Mouse (Mus musculus) 3134 (cell line): ENCODE results near the gene Acta1.

Source experiments
- DNase-seq: peaks from one replicate; pipeline ENCODE4 v3.0.0-alpha.2; 2011; ENCODE audit warnings: low spot score; ENCODE audit not compliant: insufficient read length; ENCODE audit errors: extremely low read depth

Gene Acta1

DNA sequence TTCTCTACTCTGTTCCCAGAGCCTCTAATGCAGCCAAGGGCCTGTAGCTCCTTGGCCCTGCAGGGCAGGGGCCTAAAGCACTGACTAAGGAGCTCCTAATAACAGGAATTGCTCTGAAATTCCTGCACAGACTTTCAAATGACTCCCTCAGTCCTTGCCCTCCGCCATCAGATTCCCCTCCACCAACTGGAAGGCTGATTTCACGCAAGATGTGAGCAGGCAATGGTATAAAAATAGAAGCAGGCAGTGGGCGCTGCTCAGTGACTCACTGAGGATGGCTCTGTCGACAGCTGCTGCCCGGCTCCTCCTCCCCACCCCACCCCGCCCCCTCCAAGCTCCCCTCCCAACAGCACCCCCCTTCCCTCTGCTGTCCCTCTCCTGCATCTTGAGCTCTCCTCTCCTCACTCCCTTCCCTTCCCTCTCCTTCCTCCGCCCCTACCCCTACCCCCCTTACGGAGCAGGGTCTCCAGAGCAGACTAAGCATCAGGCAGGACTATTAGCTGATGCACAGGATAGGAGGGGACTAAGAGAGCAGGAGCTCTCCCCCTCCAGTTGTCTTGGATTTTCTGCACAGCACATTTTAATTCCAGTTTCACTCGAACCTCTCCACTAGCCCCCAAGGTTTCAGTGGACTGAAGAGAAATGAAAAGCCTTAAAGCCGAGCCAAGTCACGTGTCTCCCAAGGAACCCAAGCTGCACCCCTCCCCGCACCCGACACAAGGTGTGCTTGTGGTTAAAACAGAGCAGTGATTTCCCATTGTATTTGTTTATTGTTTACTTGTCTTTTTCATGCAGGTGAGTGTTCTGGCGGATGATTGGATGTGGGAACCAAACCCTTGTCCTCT, 9.6 kb downstream of the Acta1 start:
- peak; percentile 62 for DNase-seq

DNA sequence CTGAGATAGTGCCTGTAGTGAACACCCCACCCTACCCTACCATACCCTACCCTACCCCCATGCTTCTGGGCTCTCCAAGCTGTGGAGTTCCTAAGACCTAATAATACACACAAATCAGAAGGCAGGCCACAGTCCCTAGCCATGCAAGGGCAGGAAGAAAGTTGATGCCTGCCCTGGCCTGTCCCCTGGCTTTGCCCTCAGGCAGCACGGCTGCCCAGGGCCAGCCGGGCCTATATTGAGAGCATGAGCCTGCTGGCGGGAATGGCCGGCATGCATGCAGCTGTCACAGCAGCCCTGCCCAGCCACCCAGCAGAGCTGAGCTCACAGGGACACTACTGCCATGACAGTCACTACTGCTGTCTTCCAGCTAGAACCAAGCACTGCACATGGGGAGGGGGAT, 11.5 kb downstream of the Acta1 start:
- no peak for DNase-seq

DNA sequence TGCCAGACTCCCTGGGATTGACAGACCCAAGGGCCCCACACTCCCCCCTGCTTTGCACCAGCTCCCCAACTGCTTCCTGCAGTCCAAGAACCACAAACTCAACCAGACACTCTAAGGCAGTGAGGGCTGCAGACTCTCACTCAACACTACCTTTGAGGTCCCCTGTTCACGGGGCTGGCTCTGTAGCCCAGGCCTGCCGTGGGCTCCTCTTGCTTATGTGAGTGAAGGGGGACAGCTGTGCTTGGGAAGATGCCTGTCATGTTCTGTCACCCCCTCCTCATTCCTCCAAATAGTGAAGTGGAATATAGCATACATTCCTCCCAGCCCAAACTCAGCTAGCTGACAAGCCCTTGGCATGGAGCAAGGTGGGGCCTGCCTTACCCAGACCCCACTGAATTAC, 12.1 kb downstream of the Acta1 start:
- DNase-seq = no peak

DNA sequence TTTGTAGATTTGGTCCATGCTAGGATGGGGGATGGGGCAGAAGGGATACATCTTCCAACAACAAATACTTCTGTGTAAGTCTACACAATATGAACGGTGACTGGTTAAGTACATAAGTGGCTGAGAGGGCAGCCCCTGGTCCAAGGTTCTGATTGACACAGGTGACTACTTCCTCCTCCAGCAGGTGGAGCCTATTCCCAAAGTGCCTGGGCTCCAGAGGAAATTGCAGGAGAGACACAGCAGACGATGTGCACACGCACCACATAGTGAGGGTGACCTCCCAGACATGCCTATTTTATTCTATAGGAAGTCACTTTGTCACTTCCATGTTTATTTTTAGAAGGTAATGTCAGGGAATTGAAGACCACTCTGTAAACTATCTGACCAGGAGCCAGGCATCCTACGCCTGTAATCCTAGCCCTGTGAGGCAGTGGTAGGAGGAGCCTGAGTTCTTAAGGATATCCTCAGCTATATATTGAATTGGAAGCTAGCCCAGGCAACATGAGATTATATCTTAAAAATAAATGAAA, 13.7 kb downstream of the Acta1 start:
- DNase-seq = no peak

DNA sequence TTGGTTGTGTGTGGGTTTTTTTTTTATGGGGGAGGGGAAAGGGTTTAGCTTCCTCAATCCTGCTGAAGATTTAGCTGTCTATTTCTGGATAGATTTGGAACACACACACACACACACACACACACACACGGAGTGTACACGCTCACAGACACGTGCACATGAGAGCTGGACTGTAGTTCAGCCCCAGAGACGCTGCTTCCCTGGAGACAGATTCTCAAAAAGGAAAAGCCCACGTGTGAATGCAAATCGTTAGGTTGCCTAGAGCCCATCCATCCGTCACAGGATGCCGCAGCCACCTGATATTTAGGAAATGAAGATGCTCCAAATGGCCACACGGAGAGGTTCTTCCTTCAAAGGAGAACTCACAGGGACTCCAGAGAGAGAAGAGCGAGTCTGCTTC, 14.3 kb downstream of the Acta1 start:
- DNase-seq = no peak

DNA sequence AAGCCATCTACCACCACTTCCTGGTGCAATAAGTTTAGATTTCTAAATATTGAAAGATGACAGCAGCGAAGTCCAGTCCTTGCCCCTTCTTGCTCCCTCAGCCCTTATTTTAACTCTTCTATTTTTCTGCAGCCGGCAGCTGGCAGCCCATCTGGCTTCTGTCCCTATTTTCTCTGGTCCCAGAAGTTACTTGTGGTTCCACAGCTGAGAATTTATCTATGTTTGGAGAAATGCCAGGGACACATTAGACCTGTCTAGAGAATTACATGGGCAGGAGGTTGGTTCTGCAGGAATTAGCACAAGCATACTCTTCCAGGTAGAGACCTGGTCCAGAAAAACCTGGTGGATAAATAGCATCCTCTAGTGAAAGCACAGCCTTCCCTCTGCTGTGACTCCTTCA, 16.7 kb downstream of the Acta1 start:
- DNase-seq = no peak

DNA sequence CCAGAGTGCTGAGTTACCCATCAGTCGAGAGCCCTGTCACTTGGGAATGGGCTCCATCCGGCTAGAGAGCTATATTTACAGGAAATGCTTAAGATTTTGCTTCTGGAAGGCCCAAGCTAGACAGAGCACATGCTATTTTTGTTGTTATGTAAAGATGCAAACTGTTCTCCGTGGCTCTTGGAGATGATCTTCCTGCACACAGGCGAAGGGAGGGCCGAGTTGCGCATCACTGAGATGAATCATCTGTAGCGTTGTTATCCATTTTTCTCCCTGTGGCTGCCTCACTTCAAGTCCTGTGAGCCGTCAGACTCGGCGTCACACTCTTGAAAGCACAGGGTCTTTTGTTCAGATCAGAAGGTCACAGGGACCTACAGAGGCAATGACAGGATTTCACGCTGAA, 20.2 kb downstream of the Acta1 start:
- DNase-seq = no peak

DNA sequence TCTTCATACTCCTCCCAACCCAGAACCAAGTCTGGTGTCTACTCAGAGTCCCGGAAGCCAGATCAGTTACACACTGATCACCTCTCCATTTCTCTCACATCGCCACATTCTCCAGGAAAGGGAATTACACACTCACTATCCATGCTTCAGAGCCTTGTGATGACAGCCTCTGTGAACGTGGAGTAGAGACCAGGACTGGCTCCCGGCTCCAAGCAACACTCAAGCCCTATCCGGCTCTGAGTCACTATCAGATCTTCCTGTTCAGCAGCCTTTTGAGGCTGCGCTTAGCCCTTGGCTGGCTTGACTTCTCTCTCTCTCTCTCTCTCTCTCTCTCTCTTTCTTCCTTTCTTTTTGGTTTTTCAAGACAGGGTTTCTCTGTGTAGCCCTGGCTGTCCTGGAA, 21.2 kb downstream of the Acta1 start:
- DNase-seq = no peak

DNA sequence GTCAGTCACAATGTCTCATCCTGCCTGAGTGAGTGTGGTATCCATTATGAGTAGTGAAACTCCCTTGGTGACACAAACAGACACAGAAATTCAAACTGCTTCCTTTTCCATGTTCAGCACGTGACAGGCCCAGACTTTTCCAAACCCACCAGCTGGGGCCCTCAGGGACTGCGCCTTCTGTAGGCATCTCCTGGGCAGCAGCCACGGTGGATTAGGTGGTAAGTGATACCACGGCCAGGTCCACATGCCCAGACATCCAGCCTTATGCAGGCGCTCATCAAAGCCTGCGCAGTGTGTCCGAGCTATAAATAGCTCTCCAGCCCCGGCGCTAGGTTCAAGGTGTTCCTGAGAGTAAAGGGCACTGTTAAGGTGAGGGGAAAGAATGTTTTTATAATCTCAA, 22.5 kb downstream of the Acta1 start:
- DNase-seq = no peak

DNA sequence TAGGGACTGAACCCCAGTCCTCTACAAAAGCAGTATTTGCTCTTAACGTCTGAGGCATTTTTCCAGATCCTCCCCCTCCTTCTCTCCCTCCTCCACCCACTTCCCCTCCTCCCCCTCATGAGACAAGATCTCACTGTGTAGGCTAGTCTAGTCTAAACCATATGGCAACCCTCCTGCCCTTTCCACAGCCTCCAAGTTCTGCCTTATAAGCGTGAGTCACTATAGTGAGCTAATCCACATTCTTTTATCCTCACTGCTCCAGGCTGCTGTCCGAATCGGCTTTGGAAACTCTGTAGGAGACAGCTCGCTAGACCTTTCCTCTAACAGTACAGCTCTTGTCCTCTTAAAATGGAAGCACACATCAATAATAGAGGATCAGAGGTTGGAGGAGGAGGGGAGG, 27.6 kb downstream of the Acta1 start:
- peak; percentile 57 for DNase-seq

DNA sequence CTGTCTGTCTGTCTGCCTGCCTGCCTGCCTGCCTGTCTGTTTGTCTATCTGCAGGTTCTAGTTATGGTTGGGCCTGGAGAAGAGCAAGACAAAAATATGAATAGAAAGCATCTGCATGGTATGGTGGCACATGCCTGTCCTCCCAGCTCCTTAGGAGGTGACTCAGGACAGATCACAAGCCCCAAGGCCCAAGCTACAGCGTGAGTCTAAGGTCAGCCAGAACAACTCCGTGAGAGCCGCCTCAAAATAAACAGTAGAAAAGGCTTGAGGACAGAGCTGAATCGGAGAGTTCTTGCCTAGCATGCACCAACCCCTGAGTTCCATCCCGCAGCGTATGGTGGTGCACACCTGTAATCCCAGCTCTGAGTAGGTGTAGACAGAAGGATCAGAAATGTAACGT, 28.8 kb downstream of the Acta1 start:
- no peak for DNase-seq

DNA sequence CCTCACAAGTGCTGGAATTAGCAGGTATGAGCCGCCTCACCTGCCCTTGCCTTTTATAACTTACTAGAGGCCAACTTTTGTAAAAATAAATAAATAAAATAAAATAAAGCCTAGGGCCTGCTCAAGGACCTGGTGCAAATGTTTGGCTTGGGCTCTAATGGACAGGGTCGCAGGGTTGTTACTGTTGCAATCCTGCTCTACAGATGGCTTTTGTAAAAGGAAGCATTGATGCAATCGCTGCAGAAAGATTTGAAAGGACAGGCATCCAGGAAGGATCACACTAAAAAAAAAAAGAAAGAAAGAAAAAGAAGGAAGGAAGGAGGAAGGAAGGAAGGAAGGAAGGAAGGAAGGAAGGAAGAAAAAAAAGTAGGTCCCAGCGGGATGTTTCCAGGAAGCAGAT, 34.2 kb downstream of the Acta1 start:
- DNase-seq = no peak

DNA sequence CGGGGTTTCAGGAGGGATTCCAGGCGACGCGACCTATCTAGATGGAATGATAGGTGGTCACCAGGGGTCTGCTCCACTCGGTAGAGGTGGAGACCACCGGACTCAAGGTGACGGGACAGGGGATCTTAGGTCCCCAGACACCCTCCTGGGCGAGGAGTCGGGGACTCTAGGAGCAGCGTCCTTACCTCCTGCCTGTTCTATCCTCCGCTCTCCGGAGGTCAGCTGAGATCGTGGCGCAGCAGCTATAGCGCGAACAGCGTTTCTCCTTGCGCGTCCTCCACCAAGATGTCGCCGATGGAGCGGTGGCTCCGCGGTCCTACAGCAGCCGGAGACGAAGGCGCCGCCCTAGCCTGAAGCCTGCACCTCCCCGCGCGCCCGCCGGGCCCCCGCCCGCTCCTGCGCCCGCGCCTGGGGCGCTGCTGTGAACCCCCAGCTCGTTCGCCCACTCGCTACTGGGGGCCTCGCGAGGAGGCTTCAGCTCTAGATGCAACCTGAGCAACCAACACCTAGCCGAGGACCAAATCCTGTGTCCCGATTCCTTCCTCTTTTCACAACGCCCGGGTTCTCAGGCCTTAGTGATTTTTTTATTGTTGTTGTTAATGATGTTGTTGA, 34.8 kb downstream of the Acta1 start, which contains the start of gene Ccsap:
Gene Ccsap, minus strand, starts transcription at position 562 of the 612 bp plus-strand sequence.
- DNase-seq = no peak

DNA sequence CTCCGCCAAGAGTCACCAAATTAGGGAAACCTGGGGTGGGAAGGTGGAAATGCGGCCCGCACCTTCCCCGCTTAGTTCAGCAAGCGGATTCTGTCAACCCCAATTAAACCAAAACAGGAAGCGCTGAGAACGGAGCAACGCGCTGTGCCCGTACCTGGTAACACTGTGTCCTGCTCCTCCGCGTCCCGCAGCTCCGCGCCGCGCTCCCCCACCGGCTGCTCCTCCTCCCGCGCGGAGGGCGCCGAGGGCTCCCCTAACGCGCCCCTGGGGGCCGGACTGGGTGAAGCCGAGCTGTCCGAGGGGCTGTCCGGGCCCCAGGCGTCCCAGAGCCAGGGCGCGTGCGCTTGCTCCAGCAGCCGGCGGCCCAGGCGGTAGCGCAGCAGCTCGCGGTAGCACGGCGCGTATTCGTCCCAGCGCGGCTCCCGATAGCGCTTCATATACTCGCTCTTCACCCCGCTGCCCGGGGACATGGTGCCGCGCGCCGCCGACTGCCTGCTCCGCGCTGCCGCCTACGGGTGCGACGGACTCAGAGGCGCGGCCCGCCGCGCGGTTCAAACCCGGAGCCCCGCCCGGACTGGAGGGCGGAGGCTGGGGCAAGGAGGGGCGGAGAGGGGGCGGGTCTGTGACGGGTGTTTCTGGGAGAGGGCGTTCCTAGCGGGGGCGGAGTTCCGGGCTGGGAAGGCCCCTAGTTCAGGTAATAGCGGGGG, 35.5 kb downstream of the Acta1 start:
- peak; percentile 88 for DNase-seq

DNA sequence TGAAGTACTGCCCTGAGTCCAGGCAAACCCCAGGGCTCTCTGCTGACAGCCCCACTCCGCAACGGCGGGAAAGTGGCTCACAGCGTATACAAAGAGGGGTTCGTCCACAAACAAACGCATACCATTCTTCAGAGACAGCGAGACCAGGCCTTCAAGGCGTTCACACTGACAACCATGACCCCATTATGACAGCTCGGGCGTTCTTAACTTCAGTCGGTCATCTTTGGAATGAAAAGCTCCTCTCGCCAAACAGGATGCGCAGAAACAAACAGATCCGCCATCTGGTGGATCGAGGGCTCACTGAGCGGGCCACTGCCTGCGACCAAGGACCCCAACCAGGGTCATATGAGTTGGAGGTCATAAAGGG, 36.0 kb downstream of the Acta1 start:
- no peak for DNase-seq

DNA sequence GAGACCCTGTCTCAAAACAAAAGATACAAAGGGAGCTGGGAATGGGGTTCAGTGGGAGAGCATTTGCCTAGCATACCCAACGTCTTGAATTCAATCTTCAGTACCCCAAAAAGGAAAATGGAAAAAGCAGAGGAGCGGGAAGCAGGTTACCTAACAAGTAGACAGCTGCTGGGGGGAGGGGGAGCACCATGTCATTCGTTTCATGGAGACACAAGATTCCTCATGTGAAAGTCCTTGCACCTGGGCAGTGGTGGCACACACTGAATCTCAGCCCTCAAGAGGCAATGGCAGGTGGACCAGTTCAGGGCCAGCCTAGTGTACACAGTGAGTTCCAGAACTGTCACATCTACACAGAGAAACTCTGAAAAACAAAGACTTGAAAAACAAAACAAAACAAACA, 37.2 kb downstream of the Acta1 start:
- no peak for DNase-seq

DNA sequence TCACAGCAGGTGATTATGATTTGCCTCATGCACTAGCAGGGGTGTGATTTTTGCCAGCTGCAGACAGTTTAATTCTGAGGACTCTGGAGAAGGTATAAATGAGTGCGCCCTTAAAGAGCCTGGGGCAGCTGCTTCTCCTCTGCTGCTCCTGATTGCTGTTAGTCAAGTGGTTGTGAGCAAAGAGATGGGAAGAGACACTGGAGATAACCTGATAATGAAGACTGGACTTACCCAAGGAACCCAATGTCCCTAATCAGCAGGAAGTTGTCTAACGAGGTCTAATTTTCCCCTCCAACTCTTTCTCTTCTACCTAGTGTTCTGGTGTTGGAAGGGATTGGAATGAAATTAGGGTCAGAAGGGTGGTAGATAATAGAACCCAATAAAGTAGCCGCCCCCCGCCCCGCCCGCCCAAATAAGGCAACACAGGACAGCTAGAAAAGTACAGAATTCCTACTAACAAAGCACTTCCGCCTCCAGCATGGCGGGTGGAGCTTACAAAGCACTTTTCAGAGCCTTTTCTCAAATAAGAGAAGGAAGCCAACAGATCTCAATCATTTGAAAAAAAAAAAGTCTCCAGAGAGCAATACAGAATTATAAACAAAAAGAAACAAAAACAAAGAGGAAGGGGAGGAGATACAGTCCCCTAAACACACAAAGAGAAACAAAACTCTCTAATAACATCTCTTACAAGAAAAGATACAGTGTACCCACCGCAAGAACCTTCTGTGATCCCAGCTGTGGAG, 39.6 kb downstream of the Acta1 start:
- no peak for DNase-seq

DNA sequence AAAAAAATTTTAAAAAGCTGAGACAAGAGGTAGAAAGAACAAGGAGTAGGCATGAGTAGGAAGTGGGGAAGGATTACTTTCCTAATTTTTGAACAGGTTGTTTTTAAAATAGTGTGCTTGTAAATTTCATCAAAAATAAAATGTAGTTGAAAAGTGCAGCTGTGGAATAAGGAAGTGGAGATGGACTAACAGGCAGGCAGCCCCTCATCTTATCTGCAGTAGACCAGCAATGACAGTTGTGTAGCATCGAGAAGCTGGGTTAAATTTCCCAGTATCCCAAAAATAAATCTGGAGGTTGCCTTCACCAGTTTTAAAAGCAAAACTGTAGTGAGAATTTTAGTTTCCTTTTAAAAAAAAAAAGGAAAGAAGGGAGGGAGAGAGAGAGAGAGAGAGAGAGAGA, 40.3 kb downstream of the Acta1 start:
- no peak for DNase-seq

DNA sequence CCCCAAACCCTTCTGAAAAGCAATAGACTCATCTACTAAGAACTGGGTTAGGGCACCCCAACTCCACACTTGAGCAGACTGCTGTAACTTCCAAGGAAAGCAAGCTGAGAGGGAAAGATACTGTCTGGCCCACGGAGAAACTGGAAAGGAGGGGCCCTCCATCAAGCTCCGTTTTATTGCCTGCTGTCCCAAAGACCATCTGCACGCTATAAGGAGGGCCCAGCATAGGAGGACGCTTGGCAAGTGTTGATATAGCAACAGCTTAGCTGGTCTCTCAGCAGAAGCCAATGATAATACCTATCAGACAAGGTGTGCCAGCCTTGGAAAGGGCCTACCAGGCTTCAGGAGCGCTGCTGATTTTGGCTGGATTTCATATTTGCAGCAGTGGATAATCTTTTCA, 43.0 kb downstream of the Acta1 start:
- no peak for DNase-seq

DNA sequence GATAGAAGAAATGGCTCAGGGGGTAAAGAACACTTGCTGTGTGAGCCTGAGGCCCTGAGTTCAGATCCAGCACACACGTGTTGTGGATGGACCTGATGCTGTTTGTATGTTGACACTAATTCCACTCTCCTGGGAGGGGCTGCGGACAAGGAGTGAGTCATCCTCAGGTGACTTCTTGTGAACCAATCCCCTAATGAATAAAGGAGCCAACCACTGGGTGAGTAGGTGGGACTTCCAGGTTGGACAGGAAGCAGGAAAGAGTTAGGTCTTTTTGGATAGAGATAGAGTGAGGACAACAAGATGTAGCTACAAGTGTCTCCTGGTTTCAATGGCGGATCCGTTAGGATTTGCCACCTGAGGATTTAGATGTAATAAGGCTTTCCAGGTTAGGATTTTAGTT, 45.2 kb downstream of the Acta1 start:
- DNase-seq = no peak

DNA sequence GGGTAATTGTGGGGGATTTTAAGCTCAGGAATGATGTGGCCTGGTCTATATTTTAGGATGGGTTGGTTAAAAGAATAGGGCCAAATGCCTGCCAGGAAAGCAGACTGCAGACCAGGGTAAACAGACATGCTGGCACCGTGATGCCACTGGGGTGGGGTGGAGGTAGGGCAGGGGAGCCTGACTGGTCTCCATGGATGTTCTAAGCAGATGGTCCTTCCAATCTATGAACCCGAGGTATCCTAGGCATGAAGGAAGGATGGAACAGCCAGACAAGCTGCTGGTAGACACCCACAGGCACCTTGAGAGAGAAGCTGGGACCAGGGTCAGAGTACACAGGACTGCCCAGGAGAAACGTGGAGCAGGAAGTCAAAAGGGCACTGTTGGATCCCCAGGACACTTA, 47.0 kb downstream of the Acta1 start:
- DNase-seq = no peak
